Mouse (Mus musculus): ENCODE measurements around the gene Usp7. TPM values are rescaled to one million over a fixed set of nuclear protein-coding genes. Genes with fewer than 3 reads are reported as not detected.

Gene Usp7
- polyA plus RNA-seq, 1 experiment from 2014 or later, result 31.9 TPM

- Histone ChIP-seq H3K27ac (no peak overlapping the region), H3K27me3 (0 out of 2 replicates have a peak, but pooled peaks cover 8% of the 10 kb centered on the region), H3K9me3 (no peaks in the 10 kb centered on the region), H3K4me1 (peaks cover 6% of the 10 kb centered on the region), H3K4me2 (replicated peaks) (no peak overlapping the region), H3K36me3 (no peaks in the 10 kb centered on the region), H3K9ac (no peak overlapping the region), H3K4me3 (no peak overlapping the region)
- 84% methylated on average over 8 of the region's 8 CpGs for WGBS
- ATAC-seq (ENCODE audit: low FRiP score, low read depth), result no peak
These were observed 116.5 kb downstream of the Usp7 start for GRCm38 (mm10) chr16:8675559-8675958.

GRCm38 (mm10) chr16:8674165-8674564 is 117.9 kb downstream of the Usp7 start:
- H3K4me2 ChIP-seq (replicated peaks), result no peak overlapping the region
- no peaks in the 10 kb centered on the region for H3K9me3 ChIP-seq
- 0 out of 2 replicates have a peak, but pooled peaks cover 8% of the 10 kb centered on the region for H3K27me3 ChIP-seq
- no peak for ATAC-seq (ENCODE audit: low FRiP score, low read depth)
- peaks cover 20% of the 10 kb centered on the region for H3K4me1 ChIP-seq
- WGBS, result 3% methylated on average over 8 of the region's 8 CpGs
- no peak overlapping the region for H3K27ac ChIP-seq
- no peaks in the 10 kb centered on the region for H3K36me3 ChIP-seq
- H3K9ac ChIP-seq, result no peak overlapping the region
- no peak overlapping the region for H3K4me3 ChIP-seq

- no peak overlapping the region for H3K9ac ChIP-seq
- 67% methylated on average over 6 of the region's 6 CpGs for WGBS
- H3K4me2 ChIP-seq (replicated peaks), result no peak overlapping the region
- peaks cover under 1% of the 10 kb centered on the region; the same call in 1 of the 2 replicates for H3K36me3 ChIP-seq
- H3K4me3 ChIP-seq, result no peak overlapping the region
- ATAC-seq (ENCODE audit: low FRiP score, low read depth), result no peak
- peaks cover 28% of the 10 kb centered on the region for H3K4me1 ChIP-seq
- 0 out of 2 replicates have a peak, but pooled peaks cover 8% of the 10 kb centered on the region for H3K27me3 ChIP-seq
- no peaks in the 10 kb centered on the region for H3K9me3 ChIP-seq
- H3K27ac ChIP-seq, result no peak overlapping the region
These were observed 118.8 kb downstream of the Usp7 start for GRCm38 (mm10) chr16:8673343-8673742.

- Histone ChIP-seq H3K27me3 (0 out of 2 replicates have a peak, but pooled peaks cover 8% of the 10 kb centered on the region), H3K4me2 (replicated peaks) (peak overlapping the region; percentile 84; the same call in 1 of the 2 replicates), H3K9ac (no peak overlapping the region), H3K4me3 (no peak overlapping the region), H3K27ac (no peak overlapping the region), H3K9me3 (no peaks in the 10 kb centered on the region), H3K4me1 (peaks cover 32% of the 10 kb centered on the region), H3K36me3 (peaks cover 6% of the 10 kb centered on the region; the same call in 1 of the 2 replicates)
- ATAC-seq (ENCODE audit: low FRiP score, low read depth), result no peak
These were observed 119.3 kb downstream of the Usp7 start for GRCm38 (mm10) chr16:8672811-8673210.

- 0% methylated on average over 18 of the region's 18 CpGs for WGBS
- H3K27me3 ChIP-seq, result 0 out of 2 replicates have a peak, but pooled peaks cover 8% of the 10 kb centered on the region
- peak overlapping the region; percentile 61 for H3K4me3 ChIP-seq
- ATAC-seq (ENCODE audit: low FRiP score, low read depth), result no peak
- H3K36me3 ChIP-seq, result peaks cover 7% of the 10 kb centered on the region; the same call in 1 of the 2 replicates
- no peaks in the 10 kb centered on the region for H3K9me3 ChIP-seq
- peaks cover 34% of the 10 kb centered on the region for H3K4me1 ChIP-seq
- peak overlapping the region; percentile 84 for H3K4me2 ChIP-seq (replicated peaks)
- H3K9ac ChIP-seq, result peak overlapping the region; percentile 75
- H3K27ac ChIP-seq, result no peak overlapping the region
These were observed 119.8 kb downstream of the Usp7 start for GRCm38 (mm10) chr16:8672350-8672687.

- under 1% methylated on average over 67 of the region's 67 CpGs for WGBS
- H3K27ac ChIP-seq, result peak within 1 kb of the TSS; percentile 69
- peak within 1 kb of the TSS; percentile 84 for H3K4me2 ChIP-seq (replicated peaks)
- 0 out of 2 replicates have a peak, but pooled peaks cover 8% of the 10 kb centered on the region for H3K27me3 ChIP-seq
- peak within 1 kb of the TSS; percentile 75 for H3K9ac ChIP-seq
- peak within 1 kb of the TSS; percentile 61 for H3K4me3 ChIP-seq
- ATAC-seq (ENCODE audit: low FRiP score, low read depth), result peak; percentile 92
- H3K9me3 ChIP-seq, result no peaks in the 10 kb centered on the region
- peaks cover 34% of the 10 kb centered on the region for H3K4me1 ChIP-seq
- peaks cover 7% of the 10 kb centered on the region; the same call in 1 of the 2 replicates for H3K36me3 ChIP-seq
These were observed 120.4 kb downstream of the Usp7 start, which contains the start of gene Carhsp1 for GRCm38 (mm10) chr16:8671551-8672349. Gene Carhsp1, minus strand, starts transcription at chr16:8672155.

GRCm38 (mm10) chr16:8670041-8671035 is 121.8 kb downstream of the Usp7 start:
- H3K9me3 ChIP-seq, result no peaks in the 10 kb centered on the region
- H3K36me3 ChIP-seq, result peaks cover 14% of the 10 kb centered on the region; the same call in 1 of the 2 replicates
- peak overlapping the region; percentile 69 for H3K27ac ChIP-seq
- peak overlapping the region; percentile 61 for H3K4me3 ChIP-seq
- peaks cover 42% of the 10 kb centered on the region for H3K4me1 ChIP-seq
- H3K4me2 ChIP-seq (replicated peaks), result peak overlapping the region; percentile 84
- 0 out of 2 replicates have a peak, but pooled peaks cover 8% of the 10 kb centered on the region for H3K27me3 ChIP-seq
- H3K9ac ChIP-seq, result peak overlapping the region; percentile 75
- no peak for ATAC-seq (ENCODE audit: low FRiP score, low read depth)
- 8% methylated on average over 15 of the region's 15 CpGs for WGBS

GRCm38 (mm10) chr16:8669432-8669831 is 122.7 kb downstream of the Usp7 start:
- Histone ChIP-seq H3K9me3 (no peaks in the 10 kb centered on the region), H3K4me1 (peaks cover 42% of the 10 kb centered on the region), H3K4me2 (replicated peaks) (peak overlapping the region; percentile 84), H3K36me3 (peaks cover 14% of the 10 kb centered on the region; the same call in 1 of the 2 replicates), H3K27me3 (0 out of 2 replicates have a peak, but pooled peaks cover 8% of the 10 kb centered on the region), H3K27ac (no peak overlapping the region; the same call in 1 of the 2 replicates), H3K9ac (peak overlapping the region; percentile 75), H3K4me3 (peak overlapping the region; percentile 61)
- no peak for ATAC-seq (ENCODE audit: low FRiP score, low read depth)
- WGBS, result 62% methylated on average over 5 of the region's 5 CpGs

- Histone ChIP-seq H3K9ac (no peak overlapping the region), H3K27me3 (0 out of 2 replicates have a peak, but pooled peaks cover 7% of the 10 kb centered on the region), H3K27ac (no peak overlapping the region), H3K4me1 (peaks cover 42% of the 10 kb centered on the region), H3K36me3 (peaks cover 19% of the 10 kb centered on the region), H3K9me3 (no peaks in the 10 kb centered on the region), H3K4me3 (no peak overlapping the region), H3K4me2 (replicated peaks) (no peak overlapping the region)
- WGBS, result 61% methylated on average over 2 of the region's 2 CpGs
- no peak for ATAC-seq (ENCODE audit: low FRiP score, low read depth)
These were observed 123.7 kb downstream of the Usp7 start for GRCm38 (mm10) chr16:8668386-8668785.

GRCm38 (mm10) chr16:8667814-8668213 is 124.3 kb downstream of the Usp7 start:
- Histone ChIP-seq H3K9me3 (no peaks in the 10 kb centered on the region), H3K4me1 (peaks cover 42% of the 10 kb centered on the region), H3K36me3 (peaks cover 25% of the 10 kb centered on the region), H3K4me2 (replicated peaks) (no peak overlapping the region), H3K27ac (no peak overlapping the region), H3K27me3 (0 out of 2 replicates have a peak, but pooled peaks cover 1% of the 10 kb centered on the region), H3K4me3 (no peak overlapping the region), H3K9ac (peak overlapping the region; percentile 39; the same call in 1 of the 2 replicates)
- ATAC-seq (ENCODE audit: low FRiP score, low read depth), result no peak
- 73% methylated on average over 4 of the region's 4 CpGs for WGBS

GRCm38 (mm10) chr16:8667261-8667660 is 124.8 kb downstream of the Usp7 start:
- no peak overlapping the region for H3K9ac ChIP-seq
- H3K4me1 ChIP-seq, result peaks cover 42% of the 10 kb centered on the region
- no peaks in the 10 kb centered on the region for H3K9me3 ChIP-seq
- H3K4me2 ChIP-seq (replicated peaks), result no peak overlapping the region
- ATAC-seq (ENCODE audit: low FRiP score, low read depth), result no peak
- peaks cover 30% of the 10 kb centered on the region for H3K36me3 ChIP-seq
- no peak overlapping the region for H3K4me3 ChIP-seq
- H3K27ac ChIP-seq, result no peak overlapping the region
- WGBS, result 86% methylated on average over 7 of the region's 7 CpGs
- H3K27me3 ChIP-seq, result no peaks in the 10 kb centered on the region

Measured in limb, embryonic 13.5 days (tissue).